Mouse (Mus musculus): Measurements from ENCODE around the gene Rac2.

DNA sequence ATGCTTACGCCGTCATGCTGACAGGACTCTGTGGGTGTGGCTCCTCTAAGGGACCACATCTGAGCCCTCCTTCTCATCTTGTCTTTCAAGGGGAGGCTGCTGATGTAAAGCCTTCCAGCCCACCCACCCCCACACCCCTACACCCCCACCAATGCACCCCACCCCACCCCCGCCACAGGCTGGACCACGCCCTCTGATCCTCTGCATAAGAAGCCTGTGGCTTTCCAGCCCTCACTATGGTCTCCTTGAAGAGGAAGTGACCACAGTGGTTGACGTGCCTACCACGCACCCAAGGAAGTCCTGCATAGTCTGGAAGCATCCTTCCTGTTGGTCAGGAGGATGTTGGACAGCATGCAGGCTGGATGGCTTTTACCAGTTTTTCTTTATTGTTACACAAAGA is 56.8 kb downstream of the Rac2 start:
- TF ChIP-seq CTCF (IDR thresholded peaks at IDR 0.05; ENCODE audit: extremely low read depth, insufficient read length, insufficient replicate concordance, low read depth, low read length) = no peak
- no peak for TF ChIP-seq POLR2A (IDR thresholded peaks at IDR 0.05; ENCODE audit: low read depth, low read length)
